Mouse (Mus musculus) heart, embryonic 16.5 days (tissue): ENCODE data around the gene Sh3bgrl3. TPM values are rescaled to one million over a fixed set of nuclear protein-coding genes. Genes with fewer than 3 reads are reported as not detected.
A peak's percentile ranks its signal among the peaks of the same experiment; 100 is the strongest.

ENCODE experiments used
- ATAC-seq: fragments of 200-750 bp; cut with Nextera tagmentation; replicated peaks from 2 replicates; pipeline ENCODE4 v1.8.0; 2017; ENCODE audit warnings: moderate number of reproducible peaks; ENCODE audit not compliant: insufficient read depth, low FRiP score; ENCODE audit errors: extremely low read depth
- H3K27ac ChIP-seq: fragments of 300-500 bp; sonication (generic); 2 replicates; pipeline ENCODE4 v1.5.1; 2014; ENCODE audit warnings: mild to moderate bottlenecking, low read length, control low read depth, moderate library complexity
- H3K27me3 ChIP-seq: fragments of 300-500 bp; sonication (generic); 2 replicates; pipeline ENCODE4 v1.6.1; 2014; ENCODE audit warnings: low read length, mixed read lengths; ENCODE audit not compliant: control insufficient read depth, insufficient read depth
- H3K36me3 ChIP-seq: fragments of 300-500 bp; sonication (generic); 2 replicates; pipeline ENCODE4 v1.6.1; 2014; ENCODE audit not compliant: control insufficient read depth, insufficient read depth
- H3K4me1 ChIP-seq: fragments of 300-500 bp; sonication (generic); 2 replicates; pipeline ENCODE4 v1.6.1; 2014; ENCODE audit warnings: low read length, mixed read lengths; ENCODE audit not compliant: control insufficient read depth, insufficient read depth
- H3K4me2 ChIP-seq: fragments of 300-500 bp; sonication (generic); 2 replicates; pipeline ENCODE4 v1.6.1; 2014; ENCODE audit warnings: low read depth, mild to moderate bottlenecking, control low read depth, low read length
- H3K4me3 ChIP-seq: fragments of 300-500 bp; sonication (generic); 2 replicates; pipeline ENCODE4 v1.5.1; 2014; ENCODE audit warnings: mild to moderate bottlenecking, control low read depth, low read length
- H3K9ac ChIP-seq: fragments of 300-500 bp; sonication (generic); 2 replicates; pipeline ENCODE4 v1.6.1; 2014; ENCODE audit warnings: low read length, control low read depth
- H3K9me3 ChIP-seq: fragments of 300-500 bp; sonication (generic); replicated peaks from 2 replicates; pipeline ENCODE4 v1.6.1; 2016; ENCODE audit warnings: low read length; ENCODE audit not compliant: control insufficient read depth
- WGBS: fragments of 180-500 bp; shearing (Covaris S2); extraction: QIAGEN DNeasy Blood & Tissue Kit; methylation state at CpG from one replicate; pipeline ENCODE4 v1.1.7; 2014; 5-methylcytosine and 5-hydroxymethylcytosine counted together
- polyA plus RNA-seq: library from polyadenylated mRNA; unstranded; fragments of >200 nt; fragmentation: Nextera tagmentation; extraction: Ambion mirVana; gene quantifications from 2 replicates; pipeline ENCODE4 v1.2.1, GENCODE M21; 2015

Sh3bgrl3 gene
- polyA plus RNA-seq, 1 experiment from 2014 or later: 218 TPM

GRCm38 (mm10) chr4:134110653-134111052 lies 17.9 kb downstream of the Sh3bgrl3 start:
- Histone ChIP-seq H3K9me3 (no peaks in the 10 kb centered on the region), H3K4me3 (no peak overlapping the region), H3K36me3 (no peaks in the 10 kb centered on the region), H3K27me3 (no peaks in the 10 kb centered on the region), H3K9ac (no peak overlapping the region), H3K4me1 (0 out of 2 replicates have a peak, but pooled peaks cover 3% of the 10 kb centered on the region), H3K27ac (no peak overlapping the region), H3K4me2 (no peak overlapping the region)
- ATAC-seq: no peak
- WGBS: 37% methylated on average over 3 of the region's 3 CpGs

DNA sequence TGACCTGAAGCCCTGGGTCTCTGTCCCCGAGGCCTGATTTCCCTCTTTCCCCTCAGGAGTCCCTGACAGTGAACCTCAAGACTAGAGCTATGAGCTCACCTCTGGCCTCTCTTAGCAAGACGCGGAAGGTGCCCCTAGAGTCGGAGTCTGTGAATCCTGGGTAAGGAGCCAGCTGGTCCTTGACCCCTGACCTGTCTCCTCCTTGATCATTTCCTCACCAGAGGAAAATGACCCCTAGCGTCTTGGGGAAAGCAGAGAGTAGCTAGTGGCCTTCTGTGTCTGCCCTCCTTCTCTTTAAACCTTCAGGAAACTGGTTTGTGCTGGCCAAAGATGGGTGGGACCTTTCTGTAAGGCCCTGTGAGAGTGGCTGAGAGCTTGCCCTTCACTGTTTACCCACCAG lies 20.4 kb downstream of the Sh3bgrl3 start:
- no peak for ATAC-seq
- Histone ChIP-seq H3K9me3 (no peaks in the 10 kb centered on the region), H3K36me3 (no peaks in the 10 kb centered on the region), H3K4me2 (no peak overlapping the region), H3K4me3 (no peak overlapping the region), H3K27ac (no peak overlapping the region), H3K4me1 (0 out of 2 replicates have a peak, but pooled peaks cover 3% of the 10 kb centered on the region), H3K9ac (no peak overlapping the region), H3K27me3 (no peaks in the 10 kb centered on the region)
- 53% methylated on average over 5 of the region's 5 CpGs for WGBS

- Histone ChIP-seq H3K4me1 (0 out of 2 replicates have a peak, but pooled peaks cover 3% of the 10 kb centered on the region), H3K9me3 (no peaks in the 10 kb centered on the region), H3K27ac (no peak overlapping the region), H3K36me3 (no peaks in the 10 kb centered on the region), H3K9ac (no peak overlapping the region), H3K27me3 (no peaks in the 10 kb centered on the region), H3K4me3 (no peak overlapping the region), H3K4me2 (no peak overlapping the region)
- 77% methylated on average over 7 of the region's 7 CpGs for WGBS
- no peak for ATAC-seq
Measured at GRCm38 (mm10) chr4:134107730-134108129, 20.9 kb downstream of the Sh3bgrl3 start.

DNA sequence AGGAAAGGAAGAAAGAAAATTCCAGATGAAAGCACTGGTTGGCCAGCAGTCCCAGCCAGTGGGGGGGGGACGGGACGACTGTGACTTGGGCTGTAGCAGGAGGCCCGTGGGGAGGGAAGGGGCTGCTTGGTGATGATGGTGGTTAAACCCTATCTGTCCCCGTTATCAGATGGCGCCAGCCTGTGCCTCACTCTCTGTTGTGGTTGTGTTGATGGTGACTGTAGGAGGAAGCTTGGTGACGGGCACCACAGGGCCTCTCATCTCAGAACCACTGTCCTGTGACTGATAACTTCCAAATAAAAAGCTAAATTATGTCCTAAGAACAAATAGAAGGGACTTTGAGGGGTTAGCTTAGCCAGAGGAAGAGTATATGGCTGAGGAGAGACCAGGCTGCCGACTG lies 22.5 kb downstream of the Sh3bgrl3 start:
- WGBS: 55% methylated on average over 7 of the region's 7 CpGs
- Histone ChIP-seq H3K9me3 (no peaks in the 10 kb centered on the region), H3K27me3 (no peaks in the 10 kb centered on the region), H3K4me1 (0 out of 2 replicates have a peak, but pooled peaks cover 3% of the 10 kb centered on the region), H3K9ac (no peak overlapping the region), H3K36me3 (no peaks in the 10 kb centered on the region), H3K4me2 (no peak overlapping the region), H3K4me3 (no peak overlapping the region), H3K27ac (no peak overlapping the region)
- no peak for ATAC-seq

DNA sequence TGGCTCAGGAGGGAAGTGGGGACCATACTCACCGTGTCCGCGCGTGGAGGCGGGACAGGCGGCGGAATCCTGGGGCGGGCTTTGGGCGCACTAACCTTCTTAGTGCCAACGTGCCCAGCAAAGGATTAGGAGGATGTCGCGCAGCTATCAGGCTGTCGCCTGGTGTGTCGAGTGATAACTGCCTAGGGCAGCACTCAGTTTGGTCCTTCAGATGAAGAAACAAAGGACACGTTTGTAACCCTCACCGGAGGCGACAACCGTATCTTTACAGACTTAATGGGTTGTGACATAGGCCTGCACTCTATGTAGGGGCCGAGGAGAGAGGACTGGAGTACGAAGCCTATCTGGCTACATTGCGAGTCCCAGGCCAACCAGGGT lies 25.9 kb downstream of the Sh3bgrl3 start:
- peak overlapping the region; percentile 68 for H3K9ac ChIP-seq
- no peak overlapping the region for H3K27ac ChIP-seq
- H3K4me2 ChIP-seq: peak overlapping the region; percentile 76
- H3K27me3 ChIP-seq: no peaks in the 10 kb centered on the region
- ATAC-seq: 0 out of 2 replicates have a peak, but pooled peaks have one; percentile 10
- no peaks in the 10 kb centered on the region for H3K36me3 ChIP-seq
- H3K4me3 ChIP-seq: peak overlapping the region; percentile 78
- no peaks in the 10 kb centered on the region for H3K9me3 ChIP-seq
- no peaks in the 10 kb centered on the region for H3K4me1 ChIP-seq
- 4% methylated on average over 21 of the region's 21 CpGs for WGBS

- H3K4me2 ChIP-seq: peak within 1 kb of the TSS; percentile 76
- H3K27ac ChIP-seq: no peak within 1 kb of the TSS
- peak within 1 kb of the TSS; percentile 78 for H3K4me3 ChIP-seq
- H3K36me3 ChIP-seq: no peaks in the 10 kb centered on the region
- 17% methylated on average over 34 of the region's 34 CpGs for WGBS
- H3K9me3 ChIP-seq: no peaks in the 10 kb centered on the region
- H3K4me1 ChIP-seq: no peaks in the 10 kb centered on the region
- ATAC-seq: peak; percentile 95
- H3K27me3 ChIP-seq: no peaks in the 10 kb centered on the region
- peak within 1 kb of the TSS; percentile 68 for H3K9ac ChIP-seq
Measured at GRCm38 (mm10) chr4:134101979-134102741, 26.4 kb downstream of the Sh3bgrl3 start, which contains the start of gene Ubxn11. TSS of gene Ubxn11 (plus strand) at chr4:134102570.

- no peak overlapping the region for H3K27ac ChIP-seq
- H3K27me3 ChIP-seq: no peaks in the 10 kb centered on the region
- no peak overlapping the region for H3K4me3 ChIP-seq
- no peak overlapping the region for H3K4me2 ChIP-seq
- H3K4me1 ChIP-seq: no peaks in the 10 kb centered on the region
- WGBS: 76% methylated on average over 4 of the region's 4 CpGs
- no peaks in the 10 kb centered on the region for H3K36me3 ChIP-seq
- no peak overlapping the region for H3K9ac ChIP-seq
- H3K9me3 ChIP-seq: no peaks in the 10 kb centered on the region
- ATAC-seq: no peak
Measured at GRCm38 (mm10) chr4:134100245-134100644, 28.3 kb downstream of the Sh3bgrl3 start.

DNA sequence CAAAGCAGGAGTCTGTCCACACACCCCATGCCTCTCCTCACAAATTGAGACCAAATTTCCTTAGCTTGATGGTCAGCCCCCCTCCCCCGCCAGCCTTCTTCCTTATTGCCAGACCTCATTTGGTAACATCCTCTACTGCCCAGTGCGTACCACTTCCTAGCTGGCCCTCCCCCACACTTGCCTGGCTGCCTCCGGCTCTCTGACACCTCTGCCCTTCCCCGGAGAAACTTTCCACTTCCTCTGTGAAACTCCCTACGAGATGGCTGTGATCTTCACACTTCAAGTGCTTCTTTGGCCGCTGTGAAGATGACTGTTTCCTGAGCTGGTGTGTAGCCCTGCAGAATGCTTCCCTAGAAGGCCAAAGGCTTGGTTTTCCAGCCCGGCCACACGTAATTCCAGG lies 30.0 kb downstream of the Sh3bgrl3 start:
- no peaks in the 10 kb centered on the region for H3K9me3 ChIP-seq
- H3K4me2 ChIP-seq: no peak overlapping the region
- WGBS: 34% methylated on average over 8 of the region's 8 CpGs
- ATAC-seq: no peak
- no peaks in the 10 kb centered on the region for H3K27me3 ChIP-seq
- H3K27ac ChIP-seq: peak overlapping the region; percentile 34; the same call in 1 of the 2 replicates
- H3K4me3 ChIP-seq: no peak overlapping the region
- H3K4me1 ChIP-seq: no peaks in the 10 kb centered on the region
- no peaks in the 10 kb centered on the region for H3K36me3 ChIP-seq
- H3K9ac ChIP-seq: no peak overlapping the region

DNA sequence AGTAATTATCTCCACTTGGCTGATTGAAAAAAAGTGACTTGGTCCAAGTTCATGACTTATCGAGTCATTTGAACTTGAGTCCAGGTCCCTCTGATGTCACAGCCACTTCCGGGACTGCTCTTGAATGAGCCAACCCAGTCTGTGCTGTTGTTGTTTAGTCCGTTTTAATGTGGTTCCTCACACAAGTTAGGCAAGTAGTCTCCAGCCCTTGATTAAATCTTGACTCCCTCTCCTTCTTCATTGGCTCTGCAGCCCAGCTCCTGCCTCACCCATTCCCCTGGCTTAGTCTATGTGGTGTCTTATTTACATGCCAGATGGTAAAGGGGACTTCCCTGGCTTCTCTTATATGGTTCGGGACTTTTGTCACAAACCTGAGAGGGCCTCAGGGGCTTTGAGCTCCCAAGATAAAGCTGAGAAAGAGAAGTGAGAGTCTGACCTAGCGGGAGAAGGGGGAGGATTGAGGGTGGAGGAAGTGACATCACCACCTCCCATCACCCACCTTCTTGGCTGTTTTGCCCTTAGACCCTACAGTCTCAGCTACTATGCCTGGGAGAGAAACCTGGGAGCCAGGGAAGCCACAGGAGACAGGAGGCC lies 31.5 kb downstream of the Sh3bgrl3 start:
- ATAC-seq: no peak
- H3K4me2 ChIP-seq: no peak overlapping the region
- no peaks in the 10 kb centered on the region for H3K36me3 ChIP-seq
- WGBS: 48% methylated on average over 5 of the region's 5 CpGs
- H3K9me3 ChIP-seq: no peaks in the 10 kb centered on the region
- H3K4me1 ChIP-seq: no peaks in the 10 kb centered on the region
- H3K27ac ChIP-seq: peak overlapping the region; percentile 48; the same call in 1 of the 2 replicates
- no peak overlapping the region for H3K4me3 ChIP-seq
- no peak overlapping the region for H3K9ac ChIP-seq
- no peaks in the 10 kb centered on the region for H3K27me3 ChIP-seq
